ENCODE assay signal across 13 mouse cellular contexts in genomic region chr3:116184443-116184842, GRCm38 (mm10). TPM values are rescaled to one million over a fixed set of nuclear protein-coding genes. Genes with fewer than 3 reads are reported as not detected.
DNase-seq lines count a peak whose midpoint lies in the region; ATAC-seq and TF ChIP-seq lines count a peak whose summit lies in the region.
"Had no signal": no experiment of that assay in that cellular context is flagged by ENCODE, and none has a peak within 500 bp of the region (broad histone marks: within the 10 kb centered on the region; RNA-seq: fewer than 3 reads in every experiment).

No protein-coding gene starts in this region.

- no peak overlapping the region for H3K4me2 ChIP-seq in kidney, embryonic 15.5 days
- H3K4me2 ChIP-seq: embryonic facial prominence, embryonic 15.5 days had no signal

- TF ChIP-seq CTCF in gastrocnemius, adult 2 months (IDR thresholded peaks at IDR 0.05): no peak

- H3K9me3 ChIP-seq in kidney, embryonic 15.5 days (replicated peaks): no peaks in the 10 kb centered on the region
- H3K9me3 ChIP-seq: embryonic facial prominence, embryonic 15.5 days; limb, embryonic 10.5 days; megakaryocyte, embryonic 14.5 days had no signal

- no peaks in the 10 kb centered on the region for H3K27me3 ChIP-seq in kidney, embryonic 15.5 days
- H3K27me3 ChIP-seq: embryonic facial prominence, embryonic 15.5 days; megakaryocyte, embryonic 14.5 days had no signal

- H3K4me3 ChIP-seq in gastrocnemius, adult 2 months: no peak overlapping the region
- no peak overlapping the region for H3K4me3 ChIP-seq in kidney, embryonic 15.5 days (replicated peaks)
- H3K4me3 ChIP-seq: embryonic facial prominence, embryonic 15.5 days; limb, embryonic 10.5 days; megakaryocyte, embryonic 14.5 days had no signal

- H3K9ac ChIP-seq in kidney, embryonic 15.5 days: no peak overlapping the region
- H3K9ac ChIP-seq: embryonic facial prominence, embryonic 15.5 days had no signal

- H3K4me1 ChIP-seq in kidney, embryonic 15.5 days: no peaks in the 10 kb centered on the region
- H3K4me1 ChIP-seq: embryonic facial prominence, embryonic 15.5 days; limb, embryonic 10.5 days had no signal

- no peaks in the 10 kb centered on the region for H3K36me3 ChIP-seq in kidney, embryonic 15.5 days
- H3K36me3 ChIP-seq: embryonic facial prominence, embryonic 15.5 days; limb, embryonic 10.5 days had no signal

- WGBS in kidney, embryonic 15.5 days: 76% methylated on average over 4 of the region's 4 CpGs

- ATAC-seq in kidney, embryonic 15.5 days (replicated peaks; ENCODE audit: low FRiP score): no peak
- ATAC-seq: forebrain, embryonic 16.5 days had no signal

- no peak overlapping the region for H3K27ac ChIP-seq in gastrocnemius, adult 2 months
- H3K27ac ChIP-seq in kidney, embryonic 15.5 days: no peak overlapping the region
- H3K27ac ChIP-seq: embryonic facial prominence, embryonic 15.5 days; limb, embryonic 10.5 days had no signal

- intact Hi-C loops in gastrocnemius, adult 2 months (cut with DNase I): no loop called here

- DNase-seq in gastrocnemius, adult 2 months: peak; percentile 27
- no peak for DNase-seq in gastrocnemius, postnatal 4 days (ENCODE audit: low spot score in 2 of 2)
- peak; percentile 32 to 35 for DNase-seq in kidney, adult 8-10 months
- DNase-seq in adrenal gland, postnatal 14 days: peak; percentile 38
- DNase-seq in lung, postnatal 10 days: peak; percentile 22
- no peak for DNase-seq in urinary bladder, postnatal 25 days (ENCODE audit: low spot score)
- DNase-seq in ovary, postnatal 36 days (ENCODE audit: low spot score): no peak
- DNase-seq: cerebellum, postnatal 25 days had no signal

RNA-seq across cellular contexts. Expression of gene Vcam1, which starts 55.0 kb away (rescaled TPM):
- 1 to 10 TPM; 2.2 to 2.8 TPM for total RNA-seq in gastrocnemius, adult 2 months (2021)
- total RNA-seq in gastrocnemius, postnatal 4 days (2021): 10 to 100 TPM; 20.4 to 21.9 TPM
- 41.7 and 42.2 TPM in 2 replicates for polyA plus RNA-seq in kidney, embryonic 15.5 days (2015; fragmentation: Nextera tagmentation; extraction: Ambion mirVana)
- 25.7 and 27.2 TPM in 2 replicates for total RNA-seq in adrenal gland, postnatal 14 days (2021)

Comparison
In these comparisons a context has a peak if more than half of its experiments do, and no peak if none do; other contexts are left out.
1. DNase-seq: peak in gastrocnemius, adult 2 months (single experiment), kidney, adult 8-10 months (2 of 2), adrenal gland, postnatal 14 days (single experiment) and lung, postnatal 10 days (single experiment); none in gastrocnemius, postnatal 4 days (0 of 2), urinary bladder, postnatal 25 days (single experiment) and ovary, postnatal 36 days (single experiment).